Mouse (Mus musculus): Measurements from ENCODE around the gene Tsga10ip.
A peak's percentile ranks its signal among the peaks of the same experiment; 100 is the strongest.

Gene Tsga10ip

GRCm38 (mm10) chr19:5402293-5402692 is at the start of gene Tsga10ip:
TSS of gene Tsga10ip (minus strand) at chr19:5402526.
- DNase-seq (ENCODE audit: low read depth, low spot score), result no peak
- H3K27me3 ChIP-seq (ENCODE audit: control insufficient read depth, insufficient read depth, low read length, poor library complexity, severe bottlenecking), result no peaks in the 10 kb centered on the region
- no peaks in the 10 kb centered on the region for H3K36me3 ChIP-seq (ENCODE audit: control insufficient read depth, insufficient read depth, low read length, poor library complexity, severe bottlenecking)

- H3K27me3 ChIP-seq (ENCODE audit: control insufficient read depth, insufficient read depth, low read length, poor library complexity, severe bottlenecking), result no peaks in the 10 kb centered on the region
- H3K36me3 ChIP-seq (ENCODE audit: control insufficient read depth, insufficient read depth, low read length, poor library complexity, severe bottlenecking), result no peaks in the 10 kb centered on the region; the same call in 1 of the 2 replicates
- no peak for DNase-seq (ENCODE audit: low read depth, low spot score)
Measured at GRCm38 (mm10) chr19:5451766-5452165, 49.4 kb upstream of the Tsga10ip start.

GRCm38 (mm10) chr19:5449673-5450072 is 47.3 kb upstream of the Tsga10ip start:
- no peak for DNase-seq (ENCODE audit: low read depth, low spot score)
- Histone ChIP-seq H3K36me3 (ENCODE audit: control insufficient read depth, insufficient read depth, low read length, poor library complexity, severe bottlenecking) (no peaks in the 10 kb centered on the region; the same call in 1 of the 2 replicates), H3K27me3 (ENCODE audit: control insufficient read depth, insufficient read depth, low read length, poor library complexity, severe bottlenecking) (no peaks in the 10 kb centered on the region)

DNA sequence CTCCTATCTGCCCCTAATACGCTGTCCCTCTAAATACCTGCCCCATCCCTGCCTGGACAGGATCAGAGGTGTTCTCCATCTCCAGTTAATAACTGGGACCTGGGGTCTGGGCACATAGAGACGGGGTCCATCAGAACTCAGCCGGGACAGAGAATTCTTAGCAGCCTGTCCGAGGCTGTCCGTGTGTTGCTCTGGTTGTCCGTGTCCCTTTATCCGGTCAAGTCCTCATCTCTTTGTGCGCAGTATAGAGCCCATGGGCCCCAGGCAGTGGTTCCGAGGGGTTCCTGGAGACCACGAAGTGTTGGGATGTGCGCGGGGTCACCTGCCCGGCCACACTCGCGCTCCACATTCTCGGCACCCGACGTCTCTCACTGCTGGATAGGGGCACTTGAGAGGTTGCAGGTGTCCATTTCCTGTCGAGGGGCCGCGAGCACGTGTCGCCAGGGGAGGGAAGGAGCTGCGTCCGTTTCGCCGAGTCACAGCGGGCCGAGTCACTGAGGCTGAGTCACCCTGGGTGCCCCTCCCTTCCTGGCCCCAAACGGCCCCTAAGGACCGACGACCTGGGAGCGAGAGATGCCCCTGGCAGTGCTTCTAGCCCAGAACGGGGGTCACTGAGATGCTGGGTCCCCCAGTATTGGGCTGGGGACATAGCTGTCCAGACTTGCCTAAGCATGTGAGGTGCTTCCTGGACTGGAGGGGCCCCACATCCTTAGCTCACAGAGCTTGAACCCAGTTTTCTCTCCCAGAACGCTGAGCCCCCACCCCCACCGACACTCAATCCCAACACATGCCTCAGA is 46.2 kb upstream of the Tsga10ip start:
- Histone ChIP-seq H3K27me3 (ENCODE audit: control insufficient read depth, insufficient read depth, low read length, poor library complexity, severe bottlenecking) (no peaks in the 10 kb centered on the region), H3K36me3 (ENCODE audit: control insufficient read depth, insufficient read depth, low read length, poor library complexity, severe bottlenecking) (no peaks in the 10 kb centered on the region)
- peak; percentile 49 for DNase-seq (ENCODE audit: low read depth, low spot score)

DNA sequence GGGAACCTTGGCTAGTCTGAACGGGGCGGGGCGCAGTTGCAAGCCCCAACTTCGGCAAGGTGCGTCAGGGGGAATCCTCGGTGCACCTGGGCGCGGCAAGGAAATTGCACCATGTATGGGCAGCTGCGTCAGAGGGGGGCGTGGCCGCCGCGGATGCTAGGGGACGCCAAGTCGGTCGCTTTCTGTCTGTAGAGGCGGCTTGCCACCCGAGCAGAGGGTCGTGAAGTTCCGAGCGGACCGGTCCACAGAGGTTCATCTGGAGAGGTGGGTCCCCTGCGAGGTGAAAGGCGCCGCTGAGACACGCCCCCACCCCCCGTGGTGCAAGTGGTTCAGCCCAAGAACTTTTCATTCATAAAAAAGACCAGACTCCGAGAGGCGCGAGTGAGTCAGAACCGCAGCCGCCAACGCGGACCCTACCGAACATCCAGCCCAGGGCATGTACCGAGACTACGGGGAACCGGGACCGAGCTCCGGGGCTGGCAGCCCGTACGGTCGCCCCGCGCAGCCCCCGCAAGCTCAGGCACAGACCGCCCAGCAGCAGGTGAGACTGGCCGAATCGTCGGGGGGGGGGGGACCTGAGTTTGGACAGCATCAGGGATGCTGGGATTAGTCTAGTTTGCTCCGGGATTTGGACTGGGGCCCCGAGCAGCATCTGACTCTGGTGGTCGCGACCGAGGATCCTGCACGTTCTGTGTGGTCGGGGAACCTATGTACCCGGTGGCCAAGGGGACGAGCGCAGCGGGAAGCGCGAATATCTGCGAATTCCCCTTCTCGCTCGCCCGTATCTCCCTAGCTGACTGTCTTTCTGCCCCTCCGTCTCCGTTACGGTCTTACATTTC is 45.4 kb upstream of the Tsga10ip start, which contains the start of gene Fosl1:
Gene Fosl1, plus strand, starts transcription at position 33 of the 839 bp plus-strand sequence.
- DNase-seq (ENCODE audit: low read depth, low spot score), result peak; percentile 90
- H3K36me3 ChIP-seq (ENCODE audit: control insufficient read depth, insufficient read depth, low read length, poor library complexity, severe bottlenecking), result no peaks in the 10 kb centered on the region
- no peaks in the 10 kb centered on the region for H3K27me3 ChIP-seq (ENCODE audit: control insufficient read depth, insufficient read depth, low read length, poor library complexity, severe bottlenecking)

GRCm38 (mm10) chr19:5445747-5446146 is 43.4 kb upstream of the Tsga10ip start:
- no peaks in the 10 kb centered on the region for H3K27me3 ChIP-seq (ENCODE audit: control insufficient read depth, insufficient read depth, low read length, poor library complexity, severe bottlenecking)
- no peaks in the 10 kb centered on the region for H3K36me3 ChIP-seq (ENCODE audit: control insufficient read depth, insufficient read depth, low read length, poor library complexity, severe bottlenecking)
- DNase-seq (ENCODE audit: low read depth, low spot score), result no peak

- DNase-seq (ENCODE audit: low read depth, low spot score), result no peak
Measured at GRCm38 (mm10) chr19:5444954-5445353, 42.6 kb upstream of the Tsga10ip start.

GRCm38 (mm10) chr19:5444371-5444908 is 42.1 kb upstream of the Tsga10ip start:
- Histone ChIP-seq H3K36me3 (ENCODE audit: control insufficient read depth, insufficient read depth, low read length, poor library complexity, severe bottlenecking) (no peaks in the 10 kb centered on the region), H3K27me3 (ENCODE audit: control insufficient read depth, insufficient read depth, low read length, poor library complexity, severe bottlenecking) (no peaks in the 10 kb centered on the region)
- DNase-seq (ENCODE audit: low read depth, low spot score), result no peak

More at GRCm38 (mm10) chr19:5444954-5445353, 42.6 kb upstream of the Tsga10ip start:
- H3K27me3 ChIP-seq (ENCODE audit: control insufficient read depth, insufficient read depth, low read length, poor library complexity, severe bottlenecking), result no peaks in the 10 kb centered on the region
- no peaks in the 10 kb centered on the region for H3K36me3 ChIP-seq (ENCODE audit: control insufficient read depth, insufficient read depth, low read length, poor library complexity, severe bottlenecking)

GRCm38 (mm10) chr19:5433951-5434350 is 31.6 kb upstream of the Tsga10ip start:
- no peaks in the 10 kb centered on the region for H3K27me3 ChIP-seq (ENCODE audit: control insufficient read depth, insufficient read depth, low read length, poor library complexity, severe bottlenecking)
- H3K36me3 ChIP-seq (ENCODE audit: control insufficient read depth, insufficient read depth, low read length, poor library complexity, severe bottlenecking), result no peaks in the 10 kb centered on the region
- DNase-seq (ENCODE audit: low read depth, low spot score), result no peak

DNA sequence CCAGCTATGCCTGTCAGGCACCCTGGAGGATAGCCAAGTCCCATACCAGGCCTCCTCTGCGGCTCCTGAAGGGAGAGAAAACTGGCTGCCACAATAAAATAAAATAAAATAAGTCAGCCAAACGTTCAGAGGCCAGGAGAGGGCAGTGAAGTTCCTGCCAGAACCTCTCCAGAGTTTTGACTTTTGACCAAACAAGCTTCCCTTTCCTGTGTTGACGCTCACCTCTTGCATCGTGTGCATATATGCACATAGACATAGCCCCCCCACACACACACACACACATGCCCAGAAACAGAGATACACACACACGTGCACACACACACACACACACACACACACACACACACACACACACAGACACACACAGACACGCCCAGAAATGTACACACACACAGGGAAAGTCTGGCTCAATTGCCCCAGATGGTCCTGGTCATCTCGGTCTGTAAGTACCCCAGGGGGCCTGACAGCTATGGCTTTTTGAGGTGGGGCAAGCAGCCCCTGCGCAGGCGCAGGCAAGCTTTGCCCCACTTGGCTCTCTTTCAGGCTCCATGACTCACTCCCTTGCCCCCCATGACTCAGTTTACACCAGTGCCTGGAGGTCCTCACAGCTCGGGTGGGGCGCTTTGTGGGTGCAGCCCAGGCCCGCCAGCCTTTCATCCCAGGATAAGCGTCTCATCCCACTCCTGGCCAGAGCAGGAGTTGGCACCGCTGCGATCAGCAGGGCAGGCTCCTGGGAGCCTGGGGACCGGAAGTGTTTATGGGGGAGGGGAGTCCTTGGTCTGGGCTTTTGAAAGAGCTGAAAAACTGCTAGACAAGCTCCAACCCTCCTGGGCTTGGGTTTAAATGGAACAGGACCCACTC is 30.9 kb upstream of the Tsga10ip start:
- Histone ChIP-seq H3K27me3 (ENCODE audit: control insufficient read depth, insufficient read depth, low read length, poor library complexity, severe bottlenecking) (no peaks in the 10 kb centered on the region), H3K36me3 (ENCODE audit: control insufficient read depth, insufficient read depth, low read length, poor library complexity, severe bottlenecking) (no peaks in the 10 kb centered on the region)
- peak; percentile 72 for DNase-seq (ENCODE audit: low read depth, low spot score)

DNA sequence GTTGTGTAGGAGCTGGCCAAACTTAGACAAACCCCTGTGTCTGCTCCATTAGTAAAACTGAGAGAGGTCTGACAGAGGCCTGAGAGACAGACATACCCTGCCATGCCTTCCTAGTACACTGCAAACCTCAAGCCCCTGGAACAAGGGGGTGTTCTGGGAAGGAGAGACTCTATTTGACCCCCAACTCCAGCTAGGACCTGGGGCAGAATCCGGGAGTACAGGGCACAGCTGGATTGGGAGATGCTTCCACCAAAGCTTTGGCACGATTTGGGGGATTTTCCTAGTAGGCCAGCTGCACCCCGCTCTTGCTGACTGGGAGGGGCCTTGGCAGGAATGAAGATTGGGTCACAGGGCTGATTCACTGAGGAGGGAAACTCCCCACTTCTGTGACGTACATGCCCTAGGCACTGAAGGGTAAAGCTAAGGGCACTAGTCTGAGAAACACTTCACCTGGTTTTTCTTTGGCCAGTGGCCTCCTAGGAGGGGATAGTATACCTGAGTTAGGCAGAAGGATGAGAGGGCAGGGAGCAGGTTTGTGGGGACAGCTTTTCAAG is 29.7 kb upstream of the Tsga10ip start:
- Histone ChIP-seq H3K27me3 (ENCODE audit: control insufficient read depth, insufficient read depth, low read length, poor library complexity, severe bottlenecking) (no peaks in the 10 kb centered on the region), H3K36me3 (ENCODE audit: control insufficient read depth, insufficient read depth, low read length, poor library complexity, severe bottlenecking) (no peaks in the 10 kb centered on the region; the same call in 1 of the 2 replicates)
- DNase-seq (ENCODE audit: low read depth, low spot score), result peak; percentile 43

DNA sequence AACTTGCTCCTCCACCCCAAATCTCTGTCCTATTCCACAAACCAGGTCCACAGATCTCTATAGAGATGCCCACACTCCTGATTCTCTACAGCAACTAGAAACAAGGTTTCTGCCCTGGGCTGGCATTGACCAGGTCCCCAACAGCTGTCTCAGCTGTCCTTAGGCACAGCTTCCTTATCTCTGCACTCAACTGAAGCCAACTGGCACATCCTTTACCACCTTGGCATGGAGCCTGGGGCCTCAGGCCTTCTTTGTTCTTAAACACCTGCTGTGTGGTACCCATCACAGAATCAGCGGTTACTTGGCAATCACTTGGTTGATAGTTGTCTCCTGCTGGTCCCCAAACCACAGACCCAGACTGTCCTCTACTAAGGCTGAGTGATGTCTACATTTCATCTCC is 28.1 kb upstream of the Tsga10ip start:
- H3K36me3 ChIP-seq (ENCODE audit: control insufficient read depth, insufficient read depth, low read length, poor library complexity, severe bottlenecking), result no peaks in the 10 kb centered on the region; the same call in 1 of the 2 replicates
- H3K27me3 ChIP-seq (ENCODE audit: control insufficient read depth, insufficient read depth, low read length, poor library complexity, severe bottlenecking), result no peaks in the 10 kb centered on the region
- no peak for DNase-seq (ENCODE audit: low read depth, low spot score)

DNA sequence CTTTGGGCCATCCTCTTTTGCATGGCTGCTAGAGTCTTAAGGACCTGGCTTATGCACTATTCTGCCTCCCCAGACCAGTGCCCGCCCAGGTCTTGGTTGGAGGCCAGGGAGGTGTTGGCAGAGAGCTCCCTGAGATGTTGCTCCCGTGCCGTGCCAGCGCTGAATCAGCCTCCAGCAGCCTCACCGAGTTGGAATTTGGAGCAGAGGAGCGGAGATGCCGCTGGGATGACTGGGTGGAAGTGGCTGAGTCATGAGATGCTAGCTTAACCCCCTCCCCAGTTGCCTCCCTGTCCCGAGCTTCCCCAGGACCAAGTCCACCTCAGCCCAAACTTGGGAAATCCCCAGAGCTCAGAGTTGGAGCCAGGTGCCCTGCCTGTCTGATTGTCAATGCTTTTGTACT is 27.5 kb upstream of the Tsga10ip start:
- Histone ChIP-seq H3K27me3 (ENCODE audit: control insufficient read depth, insufficient read depth, low read length, poor library complexity, severe bottlenecking) (no peaks in the 10 kb centered on the region), H3K36me3 (ENCODE audit: control insufficient read depth, insufficient read depth, low read length, poor library complexity, severe bottlenecking) (no peaks in the 10 kb centered on the region; the same call in 1 of the 2 replicates)
- DNase-seq (ENCODE audit: low read depth, low spot score), result no peak

- no peaks in the 10 kb centered on the region for H3K27me3 ChIP-seq (ENCODE audit: control insufficient read depth, insufficient read depth, low read length, poor library complexity, severe bottlenecking)
- no peaks in the 10 kb centered on the region; the same call in 1 of the 2 replicates for H3K36me3 ChIP-seq (ENCODE audit: control insufficient read depth, insufficient read depth, low read length, poor library complexity, severe bottlenecking)
- no peak for DNase-seq (ENCODE audit: low read depth, low spot score)
Measured at GRCm38 (mm10) chr19:5429219-5429618, 26.9 kb upstream of the Tsga10ip start.

Data from splenic B cell, adult 2 months (primary cell).